Mouse (Mus musculus) Muller cell, postnatal 12 days (primary cell): ENCODE results near the gene Magi2.
A peak's percentile ranks its signal among the peaks of the same experiment; 100 is the strongest.
"Not testable (repeated sequence)": the region's sequence is repeated elsewhere in the genome, so short reads cannot be mapped to it uniquely, and the experiment has no call there.

ENCODE experiments used
- DNase-seq: peaks from one replicate; pipeline ENCODE4 v3.0.0-alpha.2; 2015; ENCODE audit errors: inconsistent ontology term

The Magi2 gene

DNA sequence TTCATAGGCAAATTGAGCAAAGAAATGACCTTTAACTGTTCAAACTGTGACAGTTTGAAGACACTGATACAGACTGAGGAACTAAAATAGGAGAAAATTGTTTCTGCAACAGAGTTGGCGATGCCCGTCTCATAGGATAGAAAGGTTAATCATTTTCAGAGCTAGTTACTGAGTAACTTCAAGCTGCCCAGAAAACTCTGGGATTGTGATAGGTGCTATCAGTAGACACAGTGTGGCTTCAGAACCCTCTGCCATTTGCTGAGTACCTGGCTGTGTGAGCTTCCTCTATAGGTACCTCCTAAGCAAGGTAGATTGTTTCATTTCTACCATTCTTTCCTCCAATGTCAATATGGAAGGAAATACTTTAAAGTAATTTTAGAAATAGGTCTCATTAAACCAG lies 1014.7 kb downstream of the Magi2 start:
- no peak for DNase-seq

DNA sequence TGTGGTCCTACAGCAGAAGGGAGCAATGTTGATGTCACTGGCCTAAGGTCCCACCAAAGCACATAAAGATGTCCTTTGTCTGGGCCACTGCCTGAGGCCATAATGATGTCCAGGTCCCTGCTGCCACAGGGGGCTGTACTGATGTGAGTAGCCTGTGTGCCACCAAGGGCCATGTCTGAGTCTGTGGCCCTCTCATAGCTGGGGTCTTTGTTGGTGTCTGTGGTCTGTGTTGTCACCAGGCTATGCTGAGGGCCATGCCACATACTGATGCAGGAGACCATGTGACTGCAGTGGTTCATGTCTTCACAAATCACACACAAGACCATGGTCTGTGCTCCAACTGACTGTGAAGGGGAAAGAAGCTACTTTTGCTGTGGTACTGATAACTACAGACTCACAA lies 1015.7 kb downstream of the Magi2 start:
- no peak for DNase-seq

GRCm38 (mm10) chr5:20249382-20249781 lies 1022.5 kb downstream of the Magi2 start:
- DNase-seq = no peak

DNA sequence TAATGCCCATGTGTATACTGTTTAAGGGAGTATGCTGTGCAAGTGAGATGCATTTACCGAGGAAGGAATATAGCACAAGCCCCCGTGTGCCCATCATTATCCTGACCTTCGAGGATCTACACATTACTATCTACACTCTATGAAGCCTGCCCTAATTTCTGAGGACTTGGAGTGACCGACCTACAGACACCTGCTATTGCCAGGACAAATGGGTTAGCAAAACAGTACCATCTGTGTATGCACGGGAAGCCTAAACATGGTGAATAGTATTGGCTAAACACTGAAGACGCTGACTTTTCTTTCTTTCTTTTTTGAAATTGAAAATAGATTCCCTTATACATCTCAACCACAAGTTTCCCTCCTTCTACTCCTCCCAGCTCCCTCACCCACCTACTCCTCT lies 1024.7 kb downstream of the Magi2 start:
- no peak for DNase-seq

- DNase-seq = no peak
Observed at GRCm38 (mm10) chr5:20256150-20256868, 1029.5 kb downstream of the Magi2 start.

- no peak for DNase-seq
Observed at GRCm38 (mm10) chr5:20256933-20257332, 1030.1 kb downstream of the Magi2 start.

DNA sequence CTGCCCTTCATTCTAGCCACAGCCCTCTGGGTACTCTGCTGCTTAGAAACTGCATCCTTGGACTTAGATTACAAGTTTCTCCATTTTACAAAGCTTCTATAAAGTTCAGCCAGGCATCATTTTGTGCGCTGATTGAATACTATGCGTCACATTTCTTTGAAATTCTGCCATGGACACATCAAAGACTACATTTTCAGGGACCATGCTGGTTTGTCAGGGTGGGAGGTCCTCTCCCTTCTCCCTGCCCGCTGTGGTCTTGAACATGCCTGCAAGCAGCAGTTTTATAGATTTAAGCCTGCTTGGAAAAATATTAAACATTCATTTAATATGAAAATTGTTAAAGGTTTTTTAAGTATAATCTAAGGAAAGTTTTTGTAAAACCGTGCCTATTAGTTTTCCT lies 1030.6 kb downstream of the Magi2 start:
- DNase-seq = no peak

- no peak for DNase-seq
Observed at GRCm38 (mm10) chr5:20259719-20260118, 1032.9 kb downstream of the Magi2 start.

DNA sequence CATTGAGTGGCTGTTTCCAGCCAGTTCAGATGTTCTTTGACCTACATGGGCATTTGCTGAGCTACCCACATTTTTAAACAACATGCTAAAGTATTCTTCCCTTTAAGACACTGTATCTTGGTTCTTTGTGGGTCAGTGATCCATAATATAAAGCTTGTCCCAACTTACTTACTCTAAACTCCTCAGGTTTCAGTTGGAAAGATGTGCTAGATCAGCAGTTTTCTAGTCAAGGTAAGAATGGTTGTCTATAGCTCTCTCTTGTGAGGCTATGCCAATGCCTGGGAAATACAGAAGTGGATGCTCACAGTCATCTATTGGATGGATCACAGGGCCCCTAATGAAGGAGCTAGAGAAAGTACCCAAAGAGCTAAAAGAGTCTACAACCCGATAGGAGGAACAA lies 1045.8 kb downstream of the Magi2 start:
- not testable (repeated sequence) for DNase-seq

DNA sequence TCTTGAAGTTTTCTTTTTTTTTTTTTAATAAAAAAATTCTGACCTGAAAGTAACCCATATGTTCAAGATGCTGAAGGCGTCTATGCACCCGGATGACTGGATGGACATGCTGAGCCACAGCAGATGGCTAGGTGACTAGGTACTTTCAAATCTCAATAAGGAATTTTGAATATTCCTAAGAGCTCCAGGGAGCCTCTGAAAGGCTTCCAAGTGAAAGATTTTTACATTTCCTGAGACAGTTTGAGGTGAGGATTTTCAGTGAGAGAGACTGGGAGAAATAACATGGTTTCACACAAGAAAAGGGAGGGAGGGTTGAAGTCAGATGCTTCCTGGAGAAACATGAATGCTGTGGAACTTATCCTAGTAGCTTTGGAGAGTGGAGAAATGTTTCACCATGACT lies 1048.8 kb downstream of the Magi2 start:
- DNase-seq = no peak

DNA sequence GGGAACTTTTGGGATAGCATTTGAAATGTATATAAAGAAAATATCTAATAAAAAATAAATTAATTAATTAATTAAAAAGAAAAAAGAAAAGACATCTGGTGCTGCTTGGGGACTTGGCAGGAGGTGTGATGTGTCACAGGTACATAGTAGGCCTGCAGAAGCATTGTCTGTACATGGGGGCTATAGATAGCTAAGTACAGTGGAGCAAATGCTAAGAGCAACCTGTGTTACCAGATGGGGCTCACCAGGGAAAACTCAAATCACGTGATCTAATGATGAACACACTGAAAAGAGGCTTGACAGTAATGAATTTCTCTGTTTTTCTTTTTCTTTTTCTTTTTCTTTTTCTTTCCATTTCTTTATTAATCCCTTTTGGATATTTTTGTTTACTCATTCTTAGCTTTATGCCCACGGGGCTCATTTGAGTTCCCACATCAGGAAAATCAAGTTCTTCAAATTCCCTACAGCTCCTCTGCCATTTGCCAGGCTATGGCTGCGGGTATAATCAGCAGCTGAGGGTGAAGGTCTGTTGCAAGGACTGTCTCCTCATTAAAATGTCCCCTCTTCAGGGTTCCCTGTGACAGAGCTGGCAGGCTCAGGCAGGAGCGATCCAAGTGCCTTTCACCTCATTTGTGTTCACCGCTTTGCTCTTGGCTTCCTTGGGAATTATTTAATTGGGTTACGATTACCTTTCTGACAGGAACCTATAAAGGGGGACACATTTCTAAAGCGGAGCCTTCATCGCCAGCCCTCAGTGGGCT lies 1058.4 kb downstream of the Magi2 start:
- DNase-seq = no peak

DNA sequence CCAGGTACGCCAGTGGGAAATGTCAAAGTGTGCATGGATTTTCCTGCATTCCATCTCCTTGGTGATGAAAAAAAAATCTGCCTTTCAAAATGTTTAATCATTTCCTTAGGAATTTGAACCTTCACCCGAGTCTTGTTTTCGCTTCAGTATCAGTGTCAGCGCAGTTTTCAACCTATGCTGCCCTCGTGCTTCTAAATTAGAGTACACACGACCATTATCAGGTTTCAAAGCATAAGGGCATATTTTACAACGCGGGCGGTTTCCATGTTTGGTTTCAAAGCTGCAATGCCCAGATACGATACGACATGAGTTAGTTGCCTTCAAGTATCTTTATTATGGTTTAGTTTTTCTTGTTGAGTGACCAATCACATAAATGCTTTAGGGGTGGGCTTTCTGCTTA lies 1067.7 kb downstream of the Magi2 start:
- DNase-seq = no peak

DNA sequence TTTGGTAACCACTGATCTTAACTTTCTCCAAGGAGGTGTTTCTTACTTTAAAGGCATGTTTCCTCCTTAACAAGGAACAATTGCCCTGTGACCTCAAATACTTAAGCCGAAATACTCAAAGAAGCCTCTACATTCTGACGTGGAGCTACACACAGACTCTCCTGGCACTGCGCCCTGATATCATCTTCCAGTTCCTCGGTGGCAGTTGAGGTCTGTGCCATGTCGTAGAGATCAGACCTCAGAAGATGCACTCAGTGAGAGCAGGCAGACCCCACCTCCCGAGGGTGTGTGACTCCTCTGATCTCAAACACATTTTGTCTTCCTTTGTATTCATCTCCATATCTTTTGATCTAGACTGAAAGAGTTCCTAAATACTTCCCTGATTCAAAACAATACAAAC lies 1073.0 kb downstream of the Magi2 start:
- no peak for DNase-seq

DNA sequence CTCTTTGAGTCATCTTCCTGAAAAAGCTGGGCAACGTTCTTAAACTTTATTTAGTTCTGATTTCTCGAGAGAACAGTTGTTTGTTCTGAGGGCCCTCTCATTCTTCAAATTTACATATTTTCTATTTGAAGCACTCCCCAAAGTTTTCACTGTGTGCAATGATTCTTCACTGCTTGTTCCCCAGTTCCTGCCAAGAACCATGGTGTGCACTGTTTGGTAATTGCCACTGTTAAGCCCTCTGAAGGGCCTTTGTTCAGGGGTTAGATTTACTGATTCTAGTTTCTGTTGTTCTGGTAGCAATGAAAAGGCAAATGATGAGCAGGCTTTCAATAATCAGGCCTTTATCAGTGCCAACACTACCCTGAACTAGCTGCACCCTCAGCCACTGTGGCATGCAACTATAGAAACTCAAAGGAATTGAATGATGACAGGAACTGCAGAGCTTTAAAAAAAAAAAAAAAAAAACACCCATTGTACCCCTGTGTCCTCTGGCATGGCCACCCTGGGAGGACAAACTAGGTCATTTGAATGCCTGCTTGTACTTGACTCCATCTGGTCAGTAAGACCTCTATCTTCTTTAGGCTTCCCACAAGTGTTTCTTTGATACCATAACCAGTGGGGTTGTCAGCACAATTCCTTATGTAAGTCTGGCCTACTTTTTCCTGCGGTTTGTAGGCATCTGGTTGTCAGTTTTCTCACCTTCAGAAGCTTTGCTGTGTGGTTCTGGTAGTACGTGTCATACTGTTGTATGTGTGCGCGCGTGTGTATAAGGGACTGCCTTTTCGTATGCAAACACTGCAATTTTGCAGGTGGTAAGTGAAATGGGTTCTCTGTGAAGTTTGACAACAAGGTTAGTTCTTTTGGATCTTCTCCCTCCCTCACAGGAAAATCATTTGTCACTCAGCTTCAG lies 1076.5 kb downstream of the Magi2 start:
- DNase-seq = peak; percentile 81

DNA sequence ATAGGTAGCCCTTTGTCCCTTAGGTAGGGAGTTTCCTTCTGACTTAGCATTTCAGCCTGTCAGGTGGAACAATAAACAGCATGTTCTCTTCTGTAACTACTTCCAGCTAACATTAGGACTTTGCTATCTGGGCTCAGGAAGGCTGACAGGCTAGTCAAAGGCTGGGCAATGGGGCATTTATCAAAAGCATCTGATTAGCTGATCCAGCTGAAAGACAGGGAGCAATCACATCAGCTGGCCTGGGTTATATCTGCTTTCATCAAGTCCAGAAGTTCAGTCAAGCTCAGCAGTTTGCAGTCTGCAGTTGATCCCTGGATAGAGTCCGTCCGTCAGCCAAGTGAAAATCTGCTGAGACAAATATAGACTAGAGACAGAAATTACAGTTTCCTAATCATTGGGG lies 1094.1 kb downstream of the Magi2 start:
- no peak for DNase-seq

- DNase-seq = no peak
Observed at GRCm38 (mm10) chr5:20325290-20325689, 1098.5 kb downstream of the Magi2 start.

GRCm38 (mm10) chr5:20328901-20329300 lies 1102.1 kb downstream of the Magi2 start:
- DNase-seq = no peak

DNA sequence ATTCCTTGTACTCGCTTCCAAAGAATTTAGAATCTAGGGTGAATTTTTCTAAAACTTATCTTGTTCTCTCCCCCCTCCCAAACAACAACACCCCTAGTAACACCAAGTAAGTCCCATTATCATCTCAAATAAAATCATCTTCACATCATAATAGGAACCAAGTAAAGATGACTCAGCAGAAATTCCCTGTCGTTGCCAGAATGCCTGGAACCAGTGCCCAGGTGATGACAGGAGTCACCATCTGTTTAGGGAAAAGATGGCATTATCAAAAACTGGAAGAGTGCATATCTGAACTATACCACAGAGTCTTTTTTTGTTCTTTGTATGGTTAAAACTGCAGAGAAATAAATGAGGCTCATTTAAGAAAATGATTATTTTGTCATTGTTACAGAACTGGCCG lies 1103.2 kb downstream of the Magi2 start:
- DNase-seq = no peak

GRCm38 (mm10) chr5:20332574-20332973 lies 1105.7 kb downstream of the Magi2 start:
- DNase-seq = no peak

DNA sequence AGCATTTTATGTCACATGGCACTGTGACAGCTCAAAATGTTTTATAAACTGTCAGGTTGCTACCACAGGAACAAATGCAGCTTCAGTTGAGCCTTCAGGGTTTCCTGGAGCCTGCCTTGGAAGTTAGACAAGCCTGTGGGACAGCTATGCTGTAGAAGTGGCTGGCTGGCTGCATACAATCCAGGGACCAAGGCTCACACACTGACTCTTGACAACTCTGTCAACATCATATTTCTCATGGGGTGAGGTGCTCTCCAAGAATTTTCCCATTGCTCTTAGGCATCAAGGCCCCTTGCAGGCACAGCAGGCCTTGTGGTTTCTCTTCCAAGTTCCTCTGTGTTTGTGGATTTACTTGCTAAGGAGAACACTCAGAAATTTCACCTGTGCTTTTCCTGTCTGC lies 1107.7 kb downstream of the Magi2 start:
- DNase-seq = no peak

GRCm38 (mm10) chr5:20352941-20353340 lies 1126.1 kb downstream of the Magi2 start:
- DNase-seq = no peak

DNA sequence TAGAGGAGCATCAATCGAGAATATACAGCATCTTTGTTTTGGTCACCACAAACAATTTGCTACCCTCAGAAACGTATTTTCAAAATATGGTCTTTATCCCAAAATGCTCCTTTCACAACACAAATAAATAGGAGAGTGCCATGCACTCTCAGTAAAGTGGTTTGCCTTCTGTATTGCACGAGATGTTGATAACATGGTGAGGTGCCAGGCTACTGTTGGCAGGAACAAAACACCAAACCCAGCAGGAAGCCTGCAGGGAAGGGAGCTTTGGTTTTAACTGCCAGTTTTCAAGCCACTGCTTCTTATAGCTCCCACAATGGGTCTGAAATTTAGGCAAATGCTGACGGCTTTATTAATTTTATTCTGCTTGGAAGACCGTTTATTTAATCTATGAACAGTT lies 1131.6 kb downstream of the Magi2 start:
- DNase-seq = no peak
